Mouse (Mus musculus) left cerebral cortex, postnatal 10 days (tissue): ENCODE results near the gene Rnf41. TPM values are rescaled to one million over a fixed set of nuclear protein-coding genes. Genes with fewer than 3 reads are reported as not detected.

Source experiments
- DNase-seq, 2 experiments: peaks; one replicate each; pipeline ENCODE4 v3.0.0; 2021 to 2022; ENCODE audit warnings: low spot score in 2 of 2, mixed read lengths in 1 of 2; ENCODE audit errors: extremely low spot score in 1 of 2
- intact Hi-C: fragments of 180-260 bp; cut with DNase I; formaldehyde crosslinking; loops from one replicate; pipeline ENCODE4 v1.15.1; 2025
- total RNA-seq, 2 experiments: library from RNA; stranded (reverse); gene quantifications; 2 replicates each; pipeline ENCODE4 v1.2.3; 2021

Rnf41 gene
- total RNA-seq, 2 experiments from 2014 or later: 79.3 to 81.6 TPM

GRCm38 (mm10) chr10:128379260-128379659, 32.2 kb upstream of the Rnf41 start:
- intact Hi-C loops: loop anchor here (5.0 kb wide), 1 partner anchor 78 kb away; the partner anchor contains the start of gene Smarcc2
- DNase-seq: peak in 1 of 2 experiments; percentile 41

GRCm38 (mm10) chr10:128380565-128380964, 30.9 kb upstream of the Rnf41 start:
- peak in 1 of 2 experiments; percentile 21 for DNase-seq
- intact Hi-C loops: no loop called here

DNA sequence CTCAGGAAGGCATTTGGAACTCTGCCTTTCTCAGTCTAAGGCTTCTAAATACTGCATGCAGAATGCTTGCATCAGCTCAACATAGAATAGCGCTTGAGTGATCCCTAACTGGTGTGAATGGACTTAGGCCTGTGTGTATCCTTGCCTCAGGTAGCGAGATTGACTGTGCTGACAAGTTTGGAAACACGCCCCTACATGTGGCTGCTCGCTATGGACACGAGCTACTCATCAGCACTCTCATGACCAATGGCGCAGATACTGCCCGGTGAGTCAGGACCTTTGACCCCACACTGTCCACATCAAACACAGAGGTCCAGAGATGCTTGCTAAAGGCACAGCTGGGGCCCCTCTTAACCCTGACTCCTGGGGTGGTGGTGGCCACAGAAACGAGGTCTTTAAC, 29.0 kb upstream of the Rnf41 start:
- intact Hi-C loops: no loop called here
- peak in 1 of 2 experiments; percentile 11 for DNase-seq

- peak in 1 of 2 experiments; percentile 13 for DNase-seq
- intact Hi-C loops: no loop called here
Observed at GRCm38 (mm10) chr10:128385902-128386301, 25.6 kb upstream of the Rnf41 start.

- intact Hi-C loops: no loop called here
- peak in 1 of 2 experiments; percentile 26 for DNase-seq
Observed at GRCm38 (mm10) chr10:128388941-128389340, 22.5 kb upstream of the Rnf41 start.

GRCm38 (mm10) chr10:128389570-128389969, 21.9 kb upstream of the Rnf41 start:
- intact Hi-C loops: no loop called here
- no peak for DNase-seq

DNA sequence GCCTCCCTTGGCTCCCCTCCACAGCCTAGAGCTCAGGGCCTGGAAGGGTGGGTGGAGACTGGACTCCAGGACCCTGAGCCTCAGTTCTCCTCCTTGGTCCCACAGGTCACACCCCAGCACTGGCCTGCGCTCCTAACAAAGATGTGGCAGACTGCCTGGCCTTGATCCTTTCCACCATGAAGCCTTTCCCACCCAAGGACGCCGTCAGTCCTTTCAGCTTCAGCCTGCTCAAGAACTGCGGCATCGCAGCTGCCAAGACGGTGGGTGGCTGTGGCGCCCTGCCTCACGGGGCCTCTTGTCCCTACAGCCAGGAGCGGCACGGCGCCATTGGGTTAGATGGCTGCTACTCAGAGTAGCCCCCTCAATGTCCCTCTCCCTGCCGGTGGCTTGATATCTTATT, 21.1 kb upstream of the Rnf41 start:
- DNase-seq: peak in 1 of 2 experiments; percentile 37

DNA sequence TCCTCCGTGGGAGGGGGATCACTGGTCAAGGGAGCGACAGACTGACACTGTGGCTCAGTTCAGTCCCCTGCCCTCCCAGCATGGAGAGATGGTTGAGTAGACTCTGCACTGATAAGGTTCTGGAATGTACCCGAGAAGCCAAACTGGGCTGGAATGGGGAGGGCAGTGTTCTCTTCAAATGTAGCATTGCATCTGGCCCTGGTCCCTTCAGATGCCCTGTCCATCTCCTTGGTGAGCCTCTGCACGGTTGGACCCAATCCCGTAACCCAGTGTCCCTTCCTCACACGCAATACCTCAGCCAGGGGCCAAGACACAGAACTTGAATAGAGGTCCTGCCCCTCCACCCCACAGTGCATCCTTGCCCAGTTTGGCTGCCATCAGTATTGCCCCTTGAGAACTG, 19.6 kb upstream of the Rnf41 start:
- intact Hi-C loops: no loop called here
- no peak for DNase-seq

More for the DNA sequence above, 21.1 kb upstream of the Rnf41 start:
- intact Hi-C loops: no loop called here

- no peak for DNase-seq
- intact Hi-C loops: no loop called here
Observed at GRCm38 (mm10) chr10:128396017-128396673, 15.3 kb upstream of the Rnf41 start.

GRCm38 (mm10) chr10:128396716-128397264, 14.7 kb upstream of the Rnf41 start:
- intact Hi-C loops: no loop called here
- no peak for DNase-seq

DNA sequence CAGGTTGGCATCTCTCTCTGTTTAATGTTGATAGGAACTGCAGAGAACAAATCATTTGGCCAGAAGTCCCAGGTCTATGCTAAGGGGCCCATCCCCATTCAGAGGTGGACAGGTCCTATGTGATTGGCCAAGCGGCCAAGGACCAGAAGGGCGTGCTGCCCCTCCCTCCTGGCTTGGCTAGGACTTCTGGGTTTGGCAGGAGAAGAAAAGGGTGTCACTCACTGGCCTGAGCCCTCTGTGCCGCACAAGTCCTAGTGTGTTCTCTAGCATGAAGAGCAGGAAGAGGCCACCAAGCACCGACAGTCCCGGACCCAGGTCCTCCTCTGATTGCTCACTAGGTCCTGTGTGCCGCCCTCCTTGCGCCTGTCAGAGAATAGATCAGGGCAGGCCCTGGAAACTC, 14.0 kb upstream of the Rnf41 start:
- intact Hi-C loops: no loop called here
- DNase-seq: no peak

DNA sequence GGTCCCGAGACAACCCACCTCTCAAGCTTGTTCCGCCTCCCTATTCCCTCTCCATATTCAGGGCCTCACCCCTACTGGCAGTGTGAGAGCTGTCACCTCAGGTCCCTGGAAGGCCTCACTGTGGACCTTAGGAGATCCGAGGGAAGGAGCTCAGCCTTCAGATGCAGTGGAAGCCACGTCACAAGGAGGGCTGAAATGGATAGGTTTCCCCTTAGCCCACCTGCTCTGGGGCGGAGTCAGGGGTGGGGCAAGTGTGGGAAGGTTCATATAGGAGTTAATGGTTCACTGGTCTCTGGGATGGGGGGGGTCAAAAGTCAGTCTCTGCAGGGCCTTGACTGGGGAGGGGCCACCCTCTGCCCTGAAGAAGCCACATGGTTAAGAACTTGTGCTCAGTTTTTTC, 11.1 kb upstream of the Rnf41 start:
- DNase-seq: no peak
- intact Hi-C loops: no loop called here

DNA sequence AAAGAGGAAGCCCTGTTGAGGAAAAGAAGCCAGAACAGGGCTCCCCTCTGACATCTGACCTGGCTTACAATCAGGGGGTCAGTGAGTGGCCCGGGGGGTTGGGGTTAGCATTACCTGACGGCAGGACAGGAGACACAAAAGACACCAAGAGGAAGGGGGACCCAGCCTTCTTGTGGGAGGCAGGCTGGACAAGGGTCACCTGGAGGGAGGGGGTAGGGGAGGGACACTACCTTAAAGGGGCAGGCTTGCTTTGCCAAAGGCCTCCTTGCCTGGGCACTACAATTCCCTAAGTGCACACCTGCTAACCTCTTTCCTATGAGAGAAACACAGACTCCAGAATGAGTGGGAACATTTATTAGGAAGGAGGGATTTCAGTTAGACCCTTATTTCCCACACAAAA, 10.4 kb upstream of the Rnf41 start, which contains the start of gene Slc39a5:
Gene Slc39a5, minus strand, starts transcription at position 174 of the 400 bp plus-strand sequence.
- intact Hi-C loops: no loop called here
- DNase-seq: no peak

- no peak for DNase-seq
- intact Hi-C loops: no loop called here
Observed at GRCm38 (mm10) chr10:128401638-128402037, 9.8 kb upstream of the Rnf41 start.

DNA sequence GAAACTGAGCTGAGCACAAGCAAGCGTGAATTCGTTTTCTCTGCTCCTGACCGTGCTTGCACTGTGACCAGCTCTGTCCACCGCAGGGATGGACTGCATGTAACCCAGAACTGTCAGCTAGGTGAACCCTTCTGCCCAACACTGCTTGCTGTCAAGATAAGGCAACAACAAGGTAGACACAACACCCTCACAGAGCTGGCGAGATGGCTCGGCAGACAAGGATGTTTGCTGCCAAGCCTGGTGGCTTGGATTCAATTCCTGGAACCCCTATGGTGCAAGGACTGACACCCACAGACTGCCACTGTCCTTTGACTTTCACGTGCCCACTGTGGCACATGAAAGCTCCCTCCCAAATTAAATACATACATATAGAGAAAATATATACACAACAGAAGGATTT, 7.5 kb upstream of the Rnf41 start:
- intact Hi-C loops: no loop called here
- DNase-seq: no peak

DNA sequence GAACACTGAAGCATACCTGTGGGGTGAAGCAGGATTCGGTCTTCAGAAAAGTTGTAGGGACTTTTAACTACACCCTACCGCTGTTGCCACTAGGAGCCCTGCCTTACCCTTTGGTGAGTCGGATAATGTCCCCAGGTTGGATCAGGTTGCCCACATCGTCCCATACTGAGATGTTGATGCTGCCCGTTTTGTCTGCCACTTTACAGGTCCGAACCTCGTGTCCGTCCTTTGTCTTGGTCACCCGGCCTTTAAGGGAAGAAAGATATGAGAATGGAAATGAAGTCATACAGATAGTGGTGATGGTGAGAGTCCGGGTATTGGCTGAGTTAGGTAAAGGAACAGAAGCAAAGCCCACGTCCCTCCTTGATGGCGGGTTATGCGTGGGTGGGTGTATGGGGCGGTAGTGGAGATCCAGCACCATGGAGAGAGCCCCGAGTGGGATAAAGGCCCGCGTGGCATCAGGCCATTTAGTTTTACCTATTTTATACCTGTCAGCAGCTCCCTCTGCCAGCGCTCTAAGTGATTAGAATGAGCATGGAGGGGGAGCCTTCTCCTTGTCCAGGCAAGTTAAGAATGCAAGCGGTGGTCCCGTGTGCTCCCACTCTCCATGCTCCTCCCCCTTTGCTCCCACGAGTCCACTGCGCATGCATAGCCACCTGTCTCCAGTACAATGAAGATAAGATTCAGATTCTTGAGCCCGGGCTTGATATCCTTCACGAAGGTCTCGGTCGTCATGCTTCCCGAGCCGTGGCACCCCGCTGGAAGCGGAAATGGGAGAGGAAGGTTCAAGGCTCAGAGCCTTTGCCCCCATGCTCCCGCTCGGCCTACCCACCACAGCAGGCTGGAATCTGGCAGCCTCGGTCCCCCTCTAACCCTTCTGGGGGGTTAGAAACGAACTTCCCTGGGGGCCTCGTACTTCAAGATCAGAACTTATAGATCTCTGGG, 2.6 kb upstream of the Rnf41 start:
- peak; percentile 44 to 71 for DNase-seq
- intact Hi-C loops: no loop called here

GRCm38 (mm10) chr10:128409692-128410559, 1.5 kb upstream of the Rnf41 start:
- peak; percentile 98 for DNase-seq
- intact Hi-C loops: loop anchor here (5.0 kb wide), 1 partner anchor 47 kb away; the partner anchor contains the start of gene Smarcc2

- intact Hi-C loops: loop anchor here (5.0 kb wide), 1 partner anchor 47 kb away; the partner anchor contains the start of gene Smarcc2
- DNase-seq: no peak
Observed at GRCm38 (mm10) chr10:128410560-128410845, 954 bp upstream of the Rnf41 start.

GRCm38 (mm10) chr10:128412055-128412381, 561 bp downstream of the Rnf41 start:
- DNase-seq: peak in 1 of 2 experiments; percentile 62
- intact Hi-C loops: loop anchor here (5.0 kb wide), 1 partner anchor 45 kb away; the partner anchor contains the start of gene Smarcc2
